Mouse (Mus musculus) heart, embryonic 16.5 days (tissue): Measurements from ENCODE around the gene Snap91. TPM values are rescaled to one million over a fixed set of nuclear protein-coding genes. Genes with fewer than 3 reads are reported as not detected.

Source experiments
- ATAC-seq: fragments of 200-750 bp; cut with Nextera tagmentation; replicated peaks from 2 replicates; pipeline ENCODE4 v1.8.0; 2017; ENCODE audit warnings: moderate number of reproducible peaks; ENCODE audit not compliant: insufficient read depth, low FRiP score; ENCODE audit errors: extremely low read depth
- H3K27ac ChIP-seq: fragments of 300-500 bp; sonication (generic); 2 replicates; pipeline ENCODE4 v1.5.1; 2014; ENCODE audit warnings: mild to moderate bottlenecking, low read length, control low read depth, moderate library complexity
- H3K27me3 ChIP-seq: fragments of 300-500 bp; sonication (generic); 2 replicates; pipeline ENCODE4 v1.6.1; 2014; ENCODE audit warnings: low read length, mixed read lengths; ENCODE audit not compliant: control insufficient read depth, insufficient read depth
- H3K36me3 ChIP-seq: fragments of 300-500 bp; sonication (generic); 2 replicates; pipeline ENCODE4 v1.6.1; 2014; ENCODE audit not compliant: control insufficient read depth, insufficient read depth
- H3K4me1 ChIP-seq: fragments of 300-500 bp; sonication (generic); 2 replicates; pipeline ENCODE4 v1.6.1; 2014; ENCODE audit warnings: low read length, mixed read lengths; ENCODE audit not compliant: control insufficient read depth, insufficient read depth
- H3K4me2 ChIP-seq: fragments of 300-500 bp; sonication (generic); 2 replicates; pipeline ENCODE4 v1.6.1; 2014; ENCODE audit warnings: low read depth, mild to moderate bottlenecking, control low read depth, low read length
- H3K4me3 ChIP-seq: fragments of 300-500 bp; sonication (generic); 2 replicates; pipeline ENCODE4 v1.5.1; 2014; ENCODE audit warnings: mild to moderate bottlenecking, control low read depth, low read length
- H3K9ac ChIP-seq: fragments of 300-500 bp; sonication (generic); 2 replicates; pipeline ENCODE4 v1.6.1; 2014; ENCODE audit warnings: low read length, control low read depth
- H3K9me3 ChIP-seq: fragments of 300-500 bp; sonication (generic); replicated peaks from 2 replicates; pipeline ENCODE4 v1.6.1; 2016; ENCODE audit warnings: low read length; ENCODE audit not compliant: control insufficient read depth
- WGBS: fragments of 180-500 bp; shearing (Covaris S2); extraction: QIAGEN DNeasy Blood & Tissue Kit; methylation state at CpG from one replicate; pipeline ENCODE4 v1.1.7; 2014; 5-methylcytosine and 5-hydroxymethylcytosine counted together
- polyA plus RNA-seq: library from polyadenylated mRNA; unstranded; fragments of >200 nt; fragmentation: Nextera tagmentation; extraction: Ambion mirVana; gene quantifications from 2 replicates; pipeline ENCODE4 v1.2.1, GENCODE M21; 2015

Gene Snap91
- polyA plus RNA-seq, 1 experiment from 2014 or later = 89.1 TPM

DNA sequence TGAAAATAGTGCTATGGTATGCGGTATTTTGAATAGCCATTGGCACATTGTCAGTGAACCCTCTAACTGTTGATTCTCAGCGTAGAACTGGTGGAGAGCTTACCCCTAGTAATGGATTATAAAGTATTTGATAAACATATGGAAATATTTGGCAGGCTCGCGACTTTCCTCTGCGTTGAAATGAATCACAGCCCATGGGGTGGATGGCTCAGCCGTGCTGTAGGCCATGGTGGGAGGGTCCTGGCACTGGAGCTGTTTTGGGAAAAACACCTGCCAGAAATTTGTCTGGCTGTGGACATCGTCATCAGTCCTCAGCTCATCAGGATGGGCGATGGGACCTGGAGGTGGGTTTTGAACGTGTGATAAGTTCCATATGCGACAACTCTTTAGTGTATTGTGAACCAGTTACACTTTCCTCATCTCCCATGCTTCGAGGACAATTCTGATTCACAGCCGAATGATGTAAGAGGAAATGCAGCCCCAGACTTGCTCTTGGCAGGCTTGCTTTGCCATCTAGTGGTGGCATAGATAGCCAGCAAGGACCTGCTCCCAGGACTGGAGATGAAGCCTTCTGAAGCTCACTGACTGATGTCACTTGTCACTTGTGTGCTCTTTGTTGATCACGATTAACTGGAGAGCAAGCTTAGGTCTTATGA is 134.4 kb downstream of the Snap91 start:
- ATAC-seq = peak; percentile 72
- Histone ChIP-seq H3K36me3 (no peaks in the 10 kb centered on the region), H3K27ac (no peak overlapping the region), H3K4me2 (peak overlapping the region; percentile 39), H3K27me3 (no peaks in the 10 kb centered on the region), H3K9me3 (no peaks in the 10 kb centered on the region), H3K4me3 (no peak overlapping the region), H3K4me1 (peaks cover 3% of the 10 kb centered on the region; the same call in 1 of the 2 replicates), H3K9ac (no peak overlapping the region; the same call in 1 of the 2 replicates)
- 24% methylated on average over 13 of the region's 13 CpGs for WGBS

DNA sequence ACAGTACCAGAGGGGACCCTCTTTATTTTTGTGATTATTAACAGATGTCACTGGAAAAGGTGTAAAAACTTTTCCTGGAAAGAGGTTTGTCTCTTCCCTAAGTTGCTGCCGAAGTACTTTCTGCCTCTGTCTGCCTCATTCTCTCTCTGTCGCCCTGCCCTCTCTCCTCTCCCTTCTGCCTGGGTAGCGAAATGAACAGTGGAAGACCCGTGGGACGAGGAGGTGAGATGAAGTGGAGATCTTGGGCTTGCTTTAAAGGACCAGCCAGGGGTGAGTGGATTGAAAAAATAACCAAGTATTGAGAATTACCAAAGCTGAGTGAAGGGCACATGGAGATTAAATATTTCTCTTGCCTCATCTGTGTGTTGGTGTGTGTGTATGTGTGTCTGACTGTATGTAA is 136.4 kb downstream of the Snap91 start:
- Histone ChIP-seq H3K9ac (peak overlapping the region; percentile 63), H3K9me3 (no peaks in the 10 kb centered on the region), H3K4me3 (peak overlapping the region; percentile 46), H3K4me1 (peaks cover 7% of the 10 kb centered on the region), H3K27me3 (no peaks in the 10 kb centered on the region), H3K4me2 (peak overlapping the region; percentile 64), H3K36me3 (no peaks in the 10 kb centered on the region), H3K27ac (no peak overlapping the region)
- ATAC-seq = no peak
- WGBS = 44% methylated on average over 5 of the region's 5 CpGs

DNA sequence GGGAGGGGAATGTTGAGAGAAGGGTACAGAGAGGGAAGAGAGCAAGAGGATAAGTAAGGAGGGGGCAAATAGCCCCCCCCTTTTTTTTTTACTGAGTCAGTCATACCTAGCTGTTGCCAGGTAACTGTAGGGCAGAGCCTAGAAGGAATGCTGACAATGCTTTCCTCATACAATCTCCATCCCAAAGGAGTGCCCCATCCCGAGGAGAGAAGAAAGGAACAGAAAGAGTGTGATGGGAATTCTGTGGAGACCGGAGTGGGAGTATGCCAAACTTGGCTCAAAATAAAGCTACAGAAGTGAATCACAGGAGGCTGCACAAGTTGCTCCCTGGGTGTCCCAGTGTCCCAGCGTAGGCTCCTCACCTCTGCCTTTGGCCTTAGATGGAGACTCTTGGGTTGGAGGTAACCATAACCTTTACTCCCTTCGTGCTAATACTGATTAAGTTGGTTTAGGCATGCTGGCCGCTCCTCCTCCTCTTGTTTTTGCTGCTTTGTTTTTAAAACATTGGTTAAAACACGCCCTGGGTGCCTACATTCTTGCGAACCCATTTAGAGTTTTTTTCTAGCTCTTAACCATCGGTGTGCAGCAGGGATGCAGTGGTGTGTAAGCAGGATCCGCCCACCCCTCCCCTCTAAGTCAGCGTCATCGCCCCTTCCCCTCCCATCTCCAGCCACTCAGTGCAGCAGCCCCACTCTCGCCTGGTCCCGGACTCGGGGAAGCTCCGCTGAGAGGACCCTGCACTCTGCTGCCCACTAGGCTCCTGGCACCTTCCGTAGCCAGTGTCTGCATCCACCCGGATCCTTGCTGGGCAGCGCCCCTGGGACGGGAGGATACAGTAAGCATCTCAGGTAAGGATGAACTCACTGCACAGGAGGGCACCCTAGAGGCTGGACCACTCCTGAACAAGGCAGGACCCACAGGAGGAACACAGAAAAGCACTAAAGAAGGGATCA is 137.2 kb downstream of the Snap91 start, which contains the start of gene Prss35:
Gene Prss35, plus strand, starts transcription at position 691 of the 953 bp plus-strand sequence.
- Histone ChIP-seq H3K9me3 (no peaks in the 10 kb centered on the region), H3K4me3 (peak within 1 kb of the TSS; percentile 46), H3K27ac (peak within 1 kb of the TSS; percentile 3; the same call in 1 of the 2 replicates), H3K4me2 (peak within 1 kb of the TSS; percentile 64), H3K9ac (peak within 1 kb of the TSS; percentile 63), H3K4me1 (peaks cover 13% of the 10 kb centered on the region), H3K27me3 (no peaks in the 10 kb centered on the region), H3K36me3 (no peaks in the 10 kb centered on the region)
- peak; percentile 66 for ATAC-seq
- WGBS = 5% methylated on average over 19 of the region's 19 CpGs

- no peak overlapping the region for H3K4me2 ChIP-seq
- H3K27me3 ChIP-seq = no peaks in the 10 kb centered on the region
- H3K36me3 ChIP-seq = no peaks in the 10 kb centered on the region
- H3K27ac ChIP-seq = no peak overlapping the region
- no peak overlapping the region for H3K4me3 ChIP-seq
- WGBS = 45% methylated on average over 3 of the region's 3 CpGs
- H3K9ac ChIP-seq = no peak overlapping the region
- no peaks in the 10 kb centered on the region for H3K9me3 ChIP-seq
- H3K4me1 ChIP-seq = peaks cover 19% of the 10 kb centered on the region
- ATAC-seq = no peak
Observed at GRCm38 (mm10) chr9:86739971-86740370, 140.5 kb downstream of the Snap91 start.

DNA sequence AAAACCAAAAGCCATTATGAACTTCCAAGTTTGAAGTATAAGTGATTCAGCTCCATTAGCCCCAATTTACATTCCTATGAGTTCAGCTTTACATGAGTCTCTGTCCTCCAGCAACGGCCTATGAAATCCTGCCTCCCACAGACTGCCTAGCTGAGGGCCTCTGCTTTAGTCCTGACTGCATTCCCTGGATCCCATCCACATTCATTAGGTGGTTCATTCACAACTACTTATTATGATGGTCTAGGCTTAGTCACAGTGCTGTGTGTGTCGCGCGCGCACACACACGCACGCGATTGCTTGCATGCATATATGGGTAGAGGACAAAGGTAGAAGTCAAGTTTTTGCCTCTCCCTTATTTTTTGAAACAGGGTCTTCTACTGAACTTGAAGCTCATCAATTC is 141.7 kb downstream of the Snap91 start:
- WGBS = 86% methylated on average over 8 of the region's 8 CpGs
- Histone ChIP-seq H3K4me2 (no peak overlapping the region), H3K27me3 (no peaks in the 10 kb centered on the region), H3K27ac (no peak overlapping the region), H3K4me1 (peaks cover 19% of the 10 kb centered on the region), H3K9me3 (no peaks in the 10 kb centered on the region), H3K36me3 (no peaks in the 10 kb centered on the region), H3K4me3 (no peak overlapping the region), H3K9ac (no peak overlapping the region)
- ATAC-seq = no peak

- 91% methylated on average over 1 of the region's 1 CpGs for WGBS
- Histone ChIP-seq H3K4me1 (peaks cover 17% of the 10 kb centered on the region), H3K9ac (no peak overlapping the region), H3K4me3 (no peak overlapping the region), H3K27me3 (no peaks in the 10 kb centered on the region), H3K27ac (no peak overlapping the region), H3K4me2 (no peak overlapping the region), H3K9me3 (no peaks in the 10 kb centered on the region), H3K36me3 (no peaks in the 10 kb centered on the region)
- ATAC-seq = no peak
Observed at GRCm38 (mm10) chr9:86738067-86738466, 142.4 kb downstream of the Snap91 start.

GRCm38 (mm10) chr9:86736991-86737390 is 143.5 kb downstream of the Snap91 start:
- WGBS = 37% methylated on average over 4 of the region's 4 CpGs
- H3K9ac ChIP-seq = no peak overlapping the region
- H3K27ac ChIP-seq = no peak overlapping the region
- no peak overlapping the region for H3K4me3 ChIP-seq
- no peaks in the 10 kb centered on the region for H3K27me3 ChIP-seq
- peaks cover 17% of the 10 kb centered on the region for H3K4me1 ChIP-seq
- ATAC-seq = peak; percentile 86
- H3K9me3 ChIP-seq = no peaks in the 10 kb centered on the region
- H3K4me2 ChIP-seq = no peak overlapping the region
- H3K36me3 ChIP-seq = no peaks in the 10 kb centered on the region

DNA sequence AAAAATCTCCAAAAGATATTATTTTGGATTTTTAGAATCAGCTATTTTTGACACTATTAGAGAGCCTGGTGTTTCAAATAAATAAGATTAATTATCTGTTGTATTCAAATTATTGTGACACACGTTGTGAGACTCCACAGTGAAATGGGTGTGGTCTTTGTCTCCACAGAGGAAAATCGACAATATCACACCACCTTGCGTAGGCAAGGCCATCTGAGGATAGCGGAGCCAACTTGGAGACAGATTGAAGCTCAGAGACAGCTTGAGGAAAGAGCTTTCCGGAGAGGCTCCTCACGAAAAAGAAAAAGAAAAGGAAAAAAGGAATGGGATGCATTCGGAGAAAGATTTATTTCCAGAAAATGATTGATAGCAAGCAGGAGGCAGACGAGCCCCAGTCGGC is 145.7 kb downstream of the Snap91 start:
- Histone ChIP-seq H3K9me3 (no peaks in the 10 kb centered on the region), H3K27ac (no peak overlapping the region), H3K27me3 (no peaks in the 10 kb centered on the region), H3K36me3 (no peaks in the 10 kb centered on the region), H3K4me3 (no peak overlapping the region), H3K4me2 (no peak overlapping the region), H3K9ac (no peak overlapping the region), H3K4me1 (peaks cover 17% of the 10 kb centered on the region)
- ATAC-seq = no peak
- WGBS = 70% methylated on average over 9 of the region's 9 CpGs

- no peaks in the 10 kb centered on the region for H3K27me3 ChIP-seq
- no peak overlapping the region for H3K27ac ChIP-seq
- H3K36me3 ChIP-seq = no peaks in the 10 kb centered on the region
- H3K9ac ChIP-seq = no peak overlapping the region
- peaks cover 15% of the 10 kb centered on the region for H3K4me1 ChIP-seq
- no peaks in the 10 kb centered on the region for H3K9me3 ChIP-seq
- H3K4me3 ChIP-seq = no peak overlapping the region
- no peak for ATAC-seq
- no peak overlapping the region for H3K4me2 ChIP-seq
Observed at GRCm38 (mm10) chr9:86734357-86734756, 146.1 kb downstream of the Snap91 start.
